Mouse (Mus musculus) forebrain, embryonic 11.5 days (tissue): ENCODE results near the gene Coa7. TPM values are rescaled to one million over a fixed set of nuclear protein-coding genes. Genes with fewer than 3 reads are reported as not detected.

Experiments used
- ATAC-seq: fragments of 200-750 bp; cut with Nextera tagmentation; replicated peaks from 2 replicates; pipeline ENCODE4 v1.8.0; 2017; ENCODE audit warnings: moderate TSS enrichment; ENCODE audit not compliant: low FRiP score
- DNase-seq: peaks from one replicate; pipeline ENCODE4 v3.0.0-alpha.2; 2017; ENCODE audit warnings: low spot score
- H3K27ac ChIP-seq: fragments of 300-500 bp; sonication (generic); 2 replicates; pipeline ENCODE4 v1.5.1; 2014; ENCODE audit warnings: low read depth, low read length
- H3K27me3 ChIP-seq: fragments of 300-500 bp; sonication (generic); 2 replicates; pipeline ENCODE4 v1.6.1; 2014; ENCODE audit warnings: mild to moderate bottlenecking, low read length, mixed read lengths; ENCODE audit not compliant: control insufficient read depth, insufficient read depth
- H3K36me3 ChIP-seq: fragments of 300-500 bp; sonication (generic); 2 replicates; pipeline ENCODE4 v1.6.1; 2014; ENCODE audit warnings: mild to moderate bottlenecking, low read length, moderate library complexity, mixed read lengths; ENCODE audit not compliant: control insufficient read depth, insufficient read depth
- H3K4me1 ChIP-seq: fragments of 300-500 bp; sonication (generic); replicated peaks from 2 replicates; pipeline ENCODE4 v1.6.1; 2014; ENCODE audit warnings: low read length, mixed read lengths; ENCODE audit not compliant: control insufficient read depth, insufficient read depth
- H3K4me2 ChIP-seq: fragments of 300-500 bp; sonication (generic); 2 replicates; pipeline ENCODE4 v1.6.1; 2014; ENCODE audit warnings: low read depth, mild to moderate bottlenecking, low read length, moderate library complexity, mixed read lengths; ENCODE audit not compliant: severe bottlenecking
- H3K4me3 ChIP-seq: fragments of 300-500 bp; sonication (generic); 2 replicates; pipeline ENCODE4 v1.5.1; 2014; ENCODE audit warnings: low read depth, low read length
- H3K9ac ChIP-seq: fragments of 300-500 bp; sonication (generic); 2 replicates; pipeline ENCODE4 v1.6.1; 2014; ENCODE audit warnings: low read length
- H3K9me3 ChIP-seq: fragments of 300-500 bp; sonication (generic); 2 replicates; pipeline ENCODE4 v1.6.1; 2016; ENCODE audit warnings: low read length, mixed read lengths; ENCODE audit not compliant: control insufficient read depth
- WGBS: fragments of 180-500 bp; shearing (Covaris S2); extraction: QIAGEN DNeasy Blood & Tissue Kit; methylation state at CpG from one replicate; pipeline ENCODE4 v1.1.7; 2014; 5-methylcytosine and 5-hydroxymethylcytosine counted together
- polyA plus RNA-seq: library from polyadenylated mRNA; unstranded; fragments of >200 nt; fragmentation: Nextera tagmentation; extraction: Ambion mirVana; gene quantifications from 2 replicates; pipeline ENCODE4 v1.2.1, GENCODE M21; 2014

Gene Coa7
- polyA plus RNA-seq, 1 experiment from 2014 or later = 54.5 TPM

- no peaks in the 10 kb centered on the region for H3K9me3 ChIP-seq
- no peak overlapping the region for H3K4me3 ChIP-seq
- H3K9ac ChIP-seq = no peak overlapping the region
- no peaks in the 10 kb centered on the region for H3K36me3 ChIP-seq
- H3K27ac ChIP-seq = no peak overlapping the region
- 24% methylated on average over 1 of the region's 1 CpGs for WGBS
- H3K4me1 ChIP-seq = peaks cover 3% of the 10 kb centered on the region; the same call in 1 of the 2 replicates
- ATAC-seq = no peak
- H3K27me3 ChIP-seq = peaks cover 17% of the 10 kb centered on the region
- no peak for DNase-seq
- no peak overlapping the region for H3K4me2 ChIP-seq
Observed at GRCm38 (mm10) chr4:108380146-108380545, 52.2 kb downstream of the Coa7 start.

GRCm38 (mm10) chr4:108383183-108383714 lies 55.3 kb downstream of the Coa7 start, which contains the start of gene Shisal2a:
Shisal2a (minus strand) TSS chr4:108383349.
- Histone ChIP-seq H3K9ac (peak within 1 kb of the TSS; percentile 70), H3K27ac (no peak within 1 kb of the TSS), H3K36me3 (no peaks in the 10 kb centered on the region), H3K27me3 (peaks cover 17% of the 10 kb centered on the region), H3K4me3 (peak within 1 kb of the TSS; percentile 41), H3K4me2 (peak within 1 kb of the TSS; percentile 78), H3K4me1 (peaks cover 9% of the 10 kb centered on the region; the same call in 1 of the 2 replicates), H3K9me3 (no peaks in the 10 kb centered on the region)
- DNase-seq = peak; percentile 71
- ATAC-seq = peak; percentile 27; the same call in 1 of the 2 replicates
- 1% methylated on average over 54 of the region's 55 CpGs for WGBS

- no peak overlapping the region for H3K4me3 ChIP-seq
- DNase-seq (no peak), ATAC-seq (no peak)
- H3K9ac ChIP-seq = no peak overlapping the region
- WGBS = 32% methylated on average over 1 of the region's 1 CpGs
- no peak overlapping the region for H3K4me2 ChIP-seq
- peaks cover 17% of the 10 kb centered on the region for H3K27me3 ChIP-seq
- no peak overlapping the region for H3K27ac ChIP-seq
- no peaks in the 10 kb centered on the region for H3K36me3 ChIP-seq
- no peaks in the 10 kb centered on the region for H3K9me3 ChIP-seq
- H3K4me1 ChIP-seq = peaks cover 10% of the 10 kb centered on the region; the same call in 1 of the 2 replicates
Observed at GRCm38 (mm10) chr4:108386087-108386486, 58.1 kb downstream of the Coa7 start.

DNA sequence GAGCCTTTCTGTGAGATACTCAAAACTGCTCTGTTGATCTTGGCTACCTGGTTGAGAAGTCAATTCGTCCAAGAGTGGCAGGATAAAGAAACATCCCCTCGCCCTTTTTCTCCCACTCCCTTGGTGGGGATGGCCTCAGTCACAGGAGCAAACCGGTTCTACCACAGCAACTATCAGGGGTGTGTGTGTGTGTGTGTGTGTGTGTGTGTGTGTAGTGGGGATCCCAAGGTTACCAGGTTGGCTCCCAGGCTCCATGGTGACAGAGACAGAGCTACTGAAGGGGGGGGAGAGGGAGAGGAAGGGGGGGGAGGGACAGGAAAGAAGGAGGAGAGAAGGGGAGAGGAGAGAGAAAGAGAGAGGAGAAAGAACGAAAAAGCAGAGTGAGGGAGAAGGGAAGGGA lies 59.2 kb downstream of the Coa7 start:
- Histone ChIP-seq H3K36me3 (no peaks in the 10 kb centered on the region), H3K27ac (no peak overlapping the region; the same call in 1 of the 2 replicates), H3K4me2 (no peak overlapping the region), H3K9me3 (no peaks in the 10 kb centered on the region), H3K27me3 (peaks cover 17% of the 10 kb centered on the region), H3K9ac (peak overlapping the region; percentile 63), H3K4me1 (peaks cover 10% of the 10 kb centered on the region; the same call in 1 of the 2 replicates), H3K4me3 (no peak overlapping the region)
- WGBS = 43% methylated on average over 4 of the region's 4 CpGs
- DNase-seq (no peak), ATAC-seq (peak; percentile 58; the same call in 1 of the 2 replicates)

GRCm38 (mm10) chr4:108387681-108388253 lies 59.8 kb downstream of the Coa7 start:
- H3K4me1 ChIP-seq = peaks cover 10% of the 10 kb centered on the region; the same call in 1 of the 2 replicates
- peak overlapping the region; percentile 58; the same call in 1 of the 2 replicates for H3K27ac ChIP-seq
- DNase-seq (peak; percentile 87), ATAC-seq (peak; percentile 78)
- peak overlapping the region; percentile 63 for H3K9ac ChIP-seq
- WGBS = 6% methylated on average over 18 of the region's 18 CpGs
- no peaks in the 10 kb centered on the region for H3K36me3 ChIP-seq
- no peaks in the 10 kb centered on the region for H3K9me3 ChIP-seq
- peak overlapping the region; percentile 46 for H3K4me2 ChIP-seq
- peak overlapping the region; percentile 20 for H3K4me3 ChIP-seq
- H3K27me3 ChIP-seq = peaks cover 10% of the 10 kb centered on the region

DNA sequence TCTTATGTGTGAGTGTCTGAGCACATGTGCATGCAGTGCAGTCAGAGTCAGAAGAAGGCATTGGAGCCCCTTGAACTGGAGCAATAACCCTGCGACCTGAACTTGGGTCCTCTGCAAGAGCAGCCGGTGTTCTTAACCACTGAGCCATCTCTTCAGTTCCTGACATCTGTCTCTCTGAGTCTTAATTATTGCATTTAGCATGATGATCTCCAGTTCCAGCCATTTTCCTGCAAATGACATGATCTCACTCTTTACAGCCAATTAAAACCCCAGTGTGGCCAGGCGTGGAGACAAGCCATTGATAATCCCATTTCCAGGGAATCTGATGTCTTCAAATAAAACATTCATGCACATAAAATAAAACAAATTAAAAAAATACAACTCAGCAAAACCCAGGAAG lies 60.8 kb downstream of the Coa7 start:
- Histone ChIP-seq H3K4me3 (no peak overlapping the region), H3K36me3 (no peaks in the 10 kb centered on the region), H3K9me3 (no peaks in the 10 kb centered on the region), H3K27ac (no peak overlapping the region), H3K4me2 (no peak overlapping the region), H3K9ac (no peak overlapping the region), H3K4me1 (0 out of 2 replicates have a peak, but pooled peaks cover 7% of the 10 kb centered on the region), H3K27me3 (peaks cover 3% of the 10 kb centered on the region)
- ATAC-seq = no peak
- WGBS = 68% methylated on average over 3 of the region's 3 CpGs
- no peak for DNase-seq

GRCm38 (mm10) chr4:108391124-108391523 lies 63.2 kb downstream of the Coa7 start:
- no peak overlapping the region for H3K9ac ChIP-seq
- DNase-seq = no peak
- no peak for ATAC-seq
- H3K27me3 ChIP-seq = no peaks in the 10 kb centered on the region
- H3K36me3 ChIP-seq = no peaks in the 10 kb centered on the region
- 80% methylated on average over 5 of the region's 5 CpGs for WGBS
- no peak overlapping the region for H3K4me2 ChIP-seq
- H3K9me3 ChIP-seq = no peaks in the 10 kb centered on the region
- H3K4me1 ChIP-seq = 0 out of 2 replicates have a peak, but pooled peaks cover 7% of the 10 kb centered on the region
- H3K4me3 ChIP-seq = no peak overlapping the region
- no peak overlapping the region for H3K27ac ChIP-seq
